14 mouse cellular contexts compared by ENCODE assay signal in the genomic region with DNA sequence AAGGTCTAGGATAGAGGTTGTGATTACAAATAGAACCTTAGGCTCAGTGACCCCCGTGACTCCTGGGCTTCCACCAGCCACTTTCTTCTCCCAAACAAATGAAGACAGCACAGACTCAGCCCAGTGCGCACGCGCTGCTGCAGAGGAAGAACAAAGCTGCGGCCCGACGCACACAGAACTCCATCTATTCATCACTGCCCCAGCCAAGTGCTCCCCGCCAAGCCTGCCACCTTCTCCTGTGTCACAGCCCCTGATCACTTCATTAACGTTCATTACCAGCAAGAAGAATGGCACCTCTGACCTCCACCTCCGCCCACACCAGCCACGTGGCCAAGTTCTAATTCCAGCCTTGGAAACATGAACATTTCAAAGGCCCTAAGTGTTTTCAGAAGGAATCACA. TPM values are rescaled to one million over a fixed set of nuclear protein-coding genes. Genes with fewer than 3 reads are reported as not detected.
A peak's percentile ranks its signal among the peaks of the same experiment; 100 is the strongest.
DNase-seq lines count a peak whose midpoint lies in the region; ATAC-seq and TF ChIP-seq lines count a peak whose summit lies in the region.
"Had no signal": no experiment of that assay in that cellular context is flagged by ENCODE, and none has a peak within 500 bp of the region (broad histone marks: within the 10 kb centered on the region; RNA-seq: fewer than 3 reads in every experiment).

No protein-coding gene starts in this region.

- no peak for TF ChIP-seq CTCF in liver, postnatal 0 days (IDR thresholded peaks at IDR 0.05; ENCODE audit: low read depth)

- H3K9me3 ChIP-seq in liver, postnatal 0 days (ENCODE audit: low read length) = no peaks in the 10 kb centered on the region
- H3K9me3 ChIP-seq in forebrain, embryonic 16.5 days (ENCODE audit: control insufficient read depth, low read length) = no peaks in the 10 kb centered on the region
- H3K9me3 ChIP-seq in limb, embryonic 10.5 days (replicated peaks) = no peaks in the 10 kb centered on the region
- H3K9me3 ChIP-seq in midbrain, embryonic 15.5 days = no peaks in the 10 kb centered on the region
- H3K9me3 ChIP-seq: heart, embryonic 15.5 days; neural tube, embryonic 13.5 days had no signal

- no peaks in the 10 kb centered on the region for H3K36me3 ChIP-seq in liver, postnatal 0 days (replicated peaks; ENCODE audit: insufficient read depth, low read length)
- no peaks in the 10 kb centered on the region for H3K36me3 ChIP-seq in forebrain, embryonic 16.5 days (ENCODE audit: control insufficient read depth, insufficient read depth)
- H3K36me3 ChIP-seq in limb, embryonic 10.5 days = no peaks in the 10 kb centered on the region
- no peaks in the 10 kb centered on the region for H3K36me3 ChIP-seq in midbrain, embryonic 15.5 days (replicated peaks)
- H3K36me3 ChIP-seq: heart, embryonic 15.5 days; neural tube, embryonic 13.5 days had no signal

- ATAC-seq in liver, postnatal 0 days = no peak
- 0 out of 2 replicates have a peak, but pooled peaks have one; percentile 36 for ATAC-seq in forebrain, embryonic 16.5 days
- no peak for ATAC-seq in midbrain, embryonic 15.5 days (replicated peaks)
- ATAC-seq: activated CD4-positive, CD25-positive, alpha-beta regulatory T cell, adult 4 months; intestine, postnatal 0 days had no signal

- 58% methylated on average over 11 of the region's 11 CpGs for WGBS in liver, postnatal 0 days (ENCODE audit: insufficient replicate concordance)
- 13% methylated on average over 11 of the region's 11 CpGs for WGBS in forebrain, embryonic 16.5 days
- WGBS in limb, embryonic 10.5 days = 30% methylated on average over 11 of the region's 11 CpGs
- 21% methylated on average over 11 of the region's 11 CpGs for WGBS in midbrain, embryonic 15.5 days

- H3K9ac ChIP-seq in liver, postnatal 0 days (replicated peaks) = no peak overlapping the region
- H3K9ac ChIP-seq in forebrain, embryonic 16.5 days (replicated peaks; ENCODE audit: low read depth, low read length) = no peak overlapping the region
- no peak overlapping the region for H3K9ac ChIP-seq in midbrain, embryonic 15.5 days
- H3K9ac ChIP-seq: heart, embryonic 15.5 days; neural tube, embryonic 13.5 days had no signal

- H3K4me1 ChIP-seq in liver, postnatal 0 days (ENCODE audit: insufficient read depth) = no peaks in the 10 kb centered on the region
- H3K4me1 ChIP-seq in forebrain, embryonic 16.5 days (replicated peaks; ENCODE audit: control insufficient read depth, insufficient read depth, low read length) = peaks cover 3% of the 10 kb centered on the region
- peaks cover 26% of the 10 kb centered on the region for H3K4me1 ChIP-seq in limb, embryonic 10.5 days
- H3K4me1 ChIP-seq in midbrain, embryonic 15.5 days = peaks cover 4% of the 10 kb centered on the region
- H3K4me1 ChIP-seq: heart, embryonic 15.5 days; neural tube, embryonic 13.5 days had no signal

- TF ChIP-seq EP300 in liver, postnatal 0 days (IDR thresholded peaks at IDR 0.05; ENCODE audit: low read depth) = no peak

- DNase-seq in liver, postnatal 0 days = peak; percentile 8
- DNase-seq in liver = no peak
- DNase-seq in limb, embryonic 10.5 days (ENCODE audit: low spot score) = peak; percentile 62
- no peak for DNase-seq in ovary, postnatal 14 days (ENCODE audit: low spot score)
- no peak for DNase-seq in cerebellum, postnatal 25 days
- DNase-seq in layer of hippocampus, adult 8-10 months (ENCODE audit: low spot score in 2 of 2) = no peak

- H3K4me2 ChIP-seq in liver, postnatal 0 days (ENCODE audit: low read depth, low read length) = no peak overlapping the region
- H3K4me2 ChIP-seq in forebrain, embryonic 16.5 days (ENCODE audit: low read length) = no peak overlapping the region
- H3K4me2 ChIP-seq in midbrain, embryonic 15.5 days = peak overlapping the region; percentile 36
- H3K4me2 ChIP-seq: heart, embryonic 15.5 days; neural tube, embryonic 13.5 days had no signal

- no peak overlapping the region for H3K27ac ChIP-seq in liver, postnatal 0 days (ENCODE audit: low read depth)
- H3K27ac ChIP-seq in forebrain, embryonic 16.5 days (ENCODE audit: low read length) = no peak overlapping the region
- peak overlapping the region; percentile 59 for H3K27ac ChIP-seq in limb, embryonic 10.5 days
- H3K27ac ChIP-seq in midbrain, embryonic 15.5 days = no peak overlapping the region
- H3K27ac ChIP-seq: heart, embryonic 15.5 days; left cerebral cortex, adult 2 months; neural tube, embryonic 13.5 days had no signal

- no peaks in the 10 kb centered on the region for H3K27me3 ChIP-seq in liver, postnatal 0 days (ENCODE audit: insufficient read depth, low read length)
- no peaks in the 10 kb centered on the region for H3K27me3 ChIP-seq in forebrain, embryonic 16.5 days (replicated peaks; ENCODE audit: control insufficient read depth, insufficient read depth, low read length)
- no peaks in the 10 kb centered on the region; the same call in 1 of the 2 replicates for H3K27me3 ChIP-seq in limb, embryonic 10.5 days (ENCODE audit: low read depth, poor library complexity, severe bottlenecking)
- no peaks in the 10 kb centered on the region; the same call in 1 of the 2 replicates for H3K27me3 ChIP-seq in midbrain, embryonic 15.5 days (replicated peaks)
- H3K27me3 ChIP-seq: heart, embryonic 15.5 days had no signal

- H3K4me3 ChIP-seq in liver, postnatal 0 days (ENCODE audit: low read depth, low read length) = no peak overlapping the region
- no peak overlapping the region for H3K4me3 ChIP-seq in forebrain, embryonic 16.5 days (replicated peaks; ENCODE audit: low read length)
- H3K4me3 ChIP-seq in limb, embryonic 10.5 days = no peak overlapping the region; the same call in 1 of the 2 replicates
- no peak overlapping the region for H3K4me3 ChIP-seq in midbrain, embryonic 15.5 days
- H3K4me3 ChIP-seq: heart, embryonic 15.5 days; left cerebral cortex, adult 2 months; neural tube, embryonic 13.5 days had no signal

RNA-seq across cellular contexts. Expression of gene Twist2, which starts 53.7 kb away (rescaled TPM):
- 0.11 and 0.13 TPM in 2 replicates for polyA plus RNA-seq in liver, postnatal 0 days (2015; fragmentation: Nextera tagmentation; extraction: Ambion mirVana)
- 0.52 and 0.68 TPM in 2 replicates for polyA plus RNA-seq in forebrain, embryonic 16.5 days (2015; fragmentation: Nextera tagmentation; extraction: Ambion mirVana)
- polyA plus RNA-seq in limb, embryonic 10.5 days (2016; fragmentation: Nextera tagmentation; extraction: Ambion mirVana) = 40.2 and 47.3 TPM in 2 replicates
- 2.1 and 2.4 TPM in 2 replicates for polyA plus RNA-seq in midbrain, embryonic 15.5 days (2015; fragmentation: Nextera tagmentation; extraction: Ambion mirVana)
- total RNA-seq in layer of hippocampus, adult 8-10 months (2022) = 1 to 10 TPM; 1.0 to 2.4 (median 1.3) TPM
- total RNA-seq: megakaryocyte, adult 5-6 weeks had no signal
- polyA plus RNA-seq: activated CD4-positive, CD25-positive, alpha-beta regulatory T cell, adult 4 months had no signal

Comparison
In these comparisons a context has a peak if more than half of its experiments do, and no peak if none do; other contexts are left out.
1. DNase-seq: peak in liver, postnatal 0 days (single experiment) and limb, embryonic 10.5 days (single experiment); none in liver (single experiment), ovary, postnatal 14 days (single experiment), cerebellum, postnatal 25 days (0 of 2) and layer of hippocampus, adult 8-10 months (0 of 2).
2. RNA of gene Twist2, which starts 53.7 kb away (polyA plus RNA-seq): 40.2 to 47.3 TPM in limb, embryonic 10.5 days; 2.1 to 2.4 TPM in midbrain, embryonic 15.5 days, 0.52 to 0.68 TPM in forebrain, embryonic 16.5 days and 0.11 to 0.13 TPM in liver, postnatal 0 days; every median in the first group is over 10 times any median in the second.